Mouse (Mus musculus) Muller cell, postnatal 12 days (primary cell): Measurements from ENCODE around the gene Atp6v0c.

Source experiments
- DNase-seq: peaks from one replicate; pipeline ENCODE4 v3.0.0-alpha.2; 2015; ENCODE audit errors: inconsistent ontology term

Gene Atp6v0c

DNA sequence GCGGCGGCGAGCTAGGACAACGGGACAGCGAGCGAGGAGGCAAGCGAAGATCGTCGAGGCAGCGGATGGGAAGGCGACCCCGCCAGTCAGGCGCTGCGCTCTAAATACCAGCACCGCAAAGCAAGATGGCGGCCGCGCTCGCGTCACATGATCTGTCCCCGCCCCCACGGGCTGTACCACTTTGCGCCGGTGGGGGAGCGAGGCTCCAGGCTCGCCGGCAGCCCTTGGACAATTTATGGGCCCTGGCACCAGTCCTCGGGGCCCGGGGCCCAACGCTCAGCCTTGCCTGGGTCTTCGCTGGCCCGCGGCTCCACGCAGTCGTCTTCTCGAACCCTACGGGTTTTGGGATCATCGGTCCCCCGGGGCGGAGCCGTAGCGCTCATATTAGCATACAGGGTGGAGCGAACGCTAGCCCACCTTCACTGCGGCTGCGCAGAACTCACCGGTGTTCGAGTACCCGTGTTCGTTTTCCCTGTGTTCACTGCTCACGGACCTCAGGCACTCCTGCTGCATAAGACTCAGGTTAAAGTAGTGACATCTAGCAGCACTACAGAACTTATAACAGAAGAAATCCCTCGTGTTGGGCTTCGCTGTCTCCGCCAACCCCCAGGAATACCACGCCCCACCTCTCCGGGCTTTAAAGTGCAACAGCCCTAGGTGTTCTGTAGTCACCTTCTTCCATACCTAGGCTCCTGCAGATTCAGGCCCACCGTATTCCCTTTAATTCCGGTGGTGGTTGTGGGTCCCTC is at the start of gene Atp6v0c:
Atp6v0c (minus strand) TSS at position 386 of the 749 bp plus-strand sequence.
- DNase-seq: peak; percentile 97

DNA sequence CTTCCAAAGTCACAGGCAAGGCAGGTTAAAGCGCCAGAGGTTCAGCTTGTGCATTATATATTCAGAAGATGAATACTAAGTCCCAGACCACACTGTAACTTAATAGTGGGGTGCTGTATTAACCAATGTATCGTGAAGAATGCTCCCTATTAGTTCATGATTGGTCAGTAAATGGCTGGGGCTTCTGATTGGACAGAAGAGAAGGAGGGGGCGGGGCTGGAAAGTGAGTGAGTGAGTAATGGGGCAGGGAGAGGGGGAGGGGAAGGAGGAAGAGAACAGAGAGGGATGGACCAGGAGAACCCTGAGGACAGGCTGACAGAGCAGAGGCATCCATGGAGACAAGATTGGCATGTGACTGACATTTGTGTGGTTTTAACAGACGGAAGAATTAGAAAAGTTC is 47.3 kb upstream of the Atp6v0c start:
- DNase-seq: peak; percentile 54

- DNase-seq: no peak
Measured at GRCm38 (mm10) chr17:24213186-24213585, 43.7 kb upstream of the Atp6v0c start.

- DNase-seq: no peak
Measured at GRCm38 (mm10) chr17:24212441-24213018, 43.0 kb upstream of the Atp6v0c start.

GRCm38 (mm10) chr17:24211631-24212440 is 42.3 kb upstream of the Atp6v0c start:
- DNase-seq: peak; percentile 73

DNA sequence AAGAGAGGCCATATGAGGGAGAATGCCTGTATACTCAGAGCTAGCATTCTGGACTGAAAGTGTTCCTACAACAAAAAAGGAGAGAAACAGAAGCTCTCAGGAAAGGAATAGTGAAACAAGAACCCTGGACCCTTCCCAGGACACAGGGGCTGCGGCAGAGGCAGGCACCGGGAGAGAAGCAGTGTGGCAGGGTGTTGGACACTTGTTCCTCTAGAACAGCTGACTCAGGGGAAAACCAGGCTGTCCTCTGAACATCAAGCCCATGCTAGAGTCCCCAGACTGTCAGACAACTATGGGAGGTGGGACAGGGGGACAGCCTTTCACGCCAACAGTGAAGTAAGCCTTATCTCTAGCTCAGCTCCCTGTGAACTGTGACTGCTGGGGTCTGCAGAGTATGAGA is 41.1 kb upstream of the Atp6v0c start:
- no peak for DNase-seq

DNA sequence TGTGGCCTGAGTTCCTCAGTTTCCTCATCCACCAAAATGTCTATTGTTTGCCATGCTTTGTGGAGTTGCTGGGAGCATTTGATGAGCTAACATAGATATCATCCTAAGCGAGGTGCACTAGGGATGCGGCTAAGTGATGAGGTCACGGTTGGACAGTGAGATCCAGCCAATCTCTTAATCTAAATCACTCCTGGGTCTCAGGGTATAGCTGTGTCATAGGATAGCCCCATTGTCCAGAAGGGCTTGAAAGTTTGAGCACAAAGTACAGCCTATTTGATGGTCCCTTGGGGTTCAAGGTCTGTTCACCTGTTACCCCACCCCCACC is 40.4 kb upstream of the Atp6v0c start:
- no peak for DNase-seq

- peak; percentile 56 for DNase-seq
Measured at GRCm38 (mm10) chr17:24209043-24209915, 39.8 kb upstream of the Atp6v0c start, which contains the start of gene Ntn3. TSS of gene Ntn3 (minus strand) at chr17:24209531.

- no peak for DNase-seq
Measured at GRCm38 (mm10) chr17:24208641-24209042, 39.1 kb upstream of the Atp6v0c start.

DNA sequence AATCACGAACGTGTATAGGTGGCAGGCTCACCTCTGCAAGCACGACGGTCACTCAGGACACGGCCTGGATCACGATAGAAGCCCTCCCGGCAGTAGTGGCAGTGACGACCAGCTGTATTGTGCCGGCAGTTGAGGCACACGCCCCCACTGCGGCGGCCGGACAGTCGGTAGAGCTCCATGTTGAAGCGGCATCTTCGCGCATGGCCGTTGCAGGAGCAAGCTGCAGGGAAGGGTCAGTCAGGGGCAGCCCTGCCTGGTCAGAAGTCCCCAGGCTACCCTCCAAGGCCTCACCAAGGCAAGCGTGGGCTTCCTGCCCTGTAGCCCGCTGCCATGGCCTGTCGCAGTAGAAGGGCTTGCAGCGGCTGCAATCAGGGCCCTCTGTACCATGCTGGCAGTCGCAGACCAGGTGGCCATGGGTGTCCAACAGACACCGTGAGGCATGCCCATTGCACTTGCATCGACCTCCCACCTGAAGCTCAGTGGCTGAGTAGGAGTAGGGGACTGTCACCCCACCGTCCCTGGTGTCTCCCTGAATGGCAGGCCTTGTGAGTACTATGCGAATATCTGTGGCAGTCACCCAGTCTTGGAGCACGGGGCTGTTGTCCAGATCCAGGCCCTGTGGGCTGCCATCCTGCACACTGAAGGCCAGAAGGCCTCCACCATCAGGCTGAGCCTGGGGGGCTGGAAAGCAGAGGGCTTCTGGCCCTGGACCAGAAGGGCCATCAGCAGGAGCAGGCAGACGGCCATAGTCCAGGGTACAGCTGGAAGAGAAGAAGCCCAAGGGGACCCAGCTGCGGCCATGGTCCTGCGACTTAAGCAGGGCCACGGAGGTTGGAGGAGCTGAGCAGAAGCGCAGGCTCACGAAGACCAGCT is 38.5 kb upstream of the Atp6v0c start:
- DNase-seq: no peak

- DNase-seq: peak; percentile 29
Measured at GRCm38 (mm10) chr17:24206451-24207351, 37.2 kb upstream of the Atp6v0c start.

GRCm38 (mm10) chr17:24205908-24206361 is 36.4 kb upstream of the Atp6v0c start:
- no peak for DNase-seq

GRCm38 (mm10) chr17:24205284-24205888 is 35.9 kb upstream of the Atp6v0c start, which contains the start of gene Tbc1d24:
TSS of gene Tbc1d24 (minus strand) at chr17:24205562.
- peak; percentile 95 for DNase-seq

DNA sequence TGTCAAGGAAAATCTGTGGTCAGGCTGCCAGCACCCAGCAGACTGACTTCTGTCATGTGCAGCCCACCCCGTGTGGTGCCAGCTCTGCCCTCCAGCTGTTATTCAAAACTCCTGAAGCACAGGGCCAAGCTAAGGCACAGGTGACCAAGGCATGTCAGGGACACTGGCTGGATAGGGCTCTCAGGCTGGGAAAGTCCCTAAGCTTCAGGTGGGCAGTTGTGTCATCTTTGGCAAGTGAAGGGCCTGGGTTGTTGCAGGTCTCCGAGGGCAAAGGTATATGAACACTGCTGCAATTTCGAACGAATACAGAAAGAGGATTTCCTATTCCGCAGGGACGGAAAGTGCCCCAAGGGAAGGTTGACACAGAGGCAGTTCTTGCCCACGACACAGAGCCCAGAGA is 35.3 kb upstream of the Atp6v0c start:
- peak; percentile 9 for DNase-seq

- no peak for DNase-seq
Measured at GRCm38 (mm10) chr17:24203611-24204534, 34.4 kb upstream of the Atp6v0c start.

GRCm38 (mm10) chr17:24203068-24203467 is 33.6 kb upstream of the Atp6v0c start:
- DNase-seq: no peak

GRCm38 (mm10) chr17:24201092-24201491 is 31.6 kb upstream of the Atp6v0c start:
- no peak for DNase-seq

DNA sequence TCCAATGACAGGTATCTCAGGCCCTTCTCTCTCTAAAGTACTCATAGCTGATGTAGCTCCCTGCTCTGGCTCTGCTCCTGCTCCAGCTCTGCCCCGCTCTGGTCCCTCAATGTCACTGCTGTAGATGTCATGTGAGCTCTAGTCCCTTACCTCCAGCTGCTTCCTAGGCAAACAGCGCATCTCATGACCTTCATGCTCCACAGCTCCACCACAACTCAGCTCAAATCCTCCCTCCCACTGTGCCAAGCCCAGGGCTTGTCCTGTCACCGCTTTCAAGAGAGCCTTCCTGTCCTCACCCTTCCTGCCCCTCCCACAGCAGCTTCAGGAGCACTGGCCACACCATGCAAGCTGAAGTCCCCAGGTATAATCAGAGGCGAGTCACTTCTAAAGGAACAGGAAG is 30.2 kb upstream of the Atp6v0c start:
- DNase-seq: no peak
